Mouse (Mus musculus): Measurements from ENCODE around the gene Josd2.

Gene Josd2

DNA sequence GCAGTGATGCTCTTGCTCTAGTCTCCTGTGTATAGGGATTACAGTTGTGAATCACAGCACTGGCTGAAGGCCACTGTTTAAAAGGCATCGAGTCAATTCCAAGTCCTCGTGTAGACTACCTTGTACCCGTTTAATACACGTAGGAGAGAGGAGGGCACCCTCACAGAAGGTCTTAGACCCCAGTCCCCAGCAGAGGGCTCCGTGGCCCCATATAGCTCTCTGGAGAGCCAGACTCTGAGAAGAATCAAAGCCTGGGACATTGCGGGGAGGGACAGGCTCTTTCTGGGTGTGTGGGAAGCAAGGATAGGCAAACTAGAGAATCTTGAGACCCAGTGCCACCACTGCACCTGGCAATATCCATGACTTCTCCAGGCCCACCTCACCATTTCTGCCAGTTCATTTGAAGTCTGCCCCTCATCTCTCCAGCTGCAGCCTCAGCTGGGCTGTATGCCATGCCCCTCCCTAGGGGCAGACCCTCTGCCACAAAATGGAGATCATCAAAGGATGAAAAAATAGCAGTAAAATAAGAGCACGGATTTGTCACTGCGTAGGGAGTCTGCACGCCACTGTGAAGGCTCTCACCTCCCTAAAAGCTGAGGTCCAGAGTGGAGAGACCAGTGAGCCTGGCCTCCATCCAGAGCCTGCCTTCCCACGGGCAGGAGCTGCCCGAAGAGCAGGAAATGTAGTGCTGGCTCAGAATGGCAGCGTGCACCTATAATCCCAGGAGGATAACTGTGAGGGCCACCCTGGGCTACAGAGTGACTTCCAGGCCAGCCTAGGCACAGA, 21.5 kb upstream of the Josd2 start:
- no peak for DNase-seq

- DNase-seq, result no peak
Observed at GRCm38 (mm10) chr7:44453256-44453655, 14.5 kb upstream of the Josd2 start.

DNA sequence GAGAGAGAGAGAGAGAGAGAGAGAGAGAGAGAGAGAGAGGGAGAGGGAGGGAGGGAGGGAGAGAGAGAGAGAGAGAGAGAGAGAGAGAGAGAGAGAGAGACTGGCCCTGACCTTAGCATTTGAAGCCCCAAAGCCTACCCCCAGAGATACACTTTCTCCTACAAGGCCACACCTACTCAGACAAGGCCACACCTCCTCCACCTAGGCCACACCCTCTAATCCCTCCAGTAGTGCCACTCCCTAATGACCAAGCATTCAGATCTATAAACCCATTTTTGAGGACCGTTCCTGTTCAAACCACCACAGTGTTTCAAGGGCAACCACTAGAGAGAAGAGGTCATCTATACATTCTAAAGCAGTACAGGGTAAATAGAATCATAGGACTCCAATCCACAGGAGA, 11.5 kb upstream of the Josd2 start:
- DNase-seq, result no peak

GRCm38 (mm10) chr7:44460067-44460466, 7.7 kb upstream of the Josd2 start:
- DNase-seq, result no peak

DNA sequence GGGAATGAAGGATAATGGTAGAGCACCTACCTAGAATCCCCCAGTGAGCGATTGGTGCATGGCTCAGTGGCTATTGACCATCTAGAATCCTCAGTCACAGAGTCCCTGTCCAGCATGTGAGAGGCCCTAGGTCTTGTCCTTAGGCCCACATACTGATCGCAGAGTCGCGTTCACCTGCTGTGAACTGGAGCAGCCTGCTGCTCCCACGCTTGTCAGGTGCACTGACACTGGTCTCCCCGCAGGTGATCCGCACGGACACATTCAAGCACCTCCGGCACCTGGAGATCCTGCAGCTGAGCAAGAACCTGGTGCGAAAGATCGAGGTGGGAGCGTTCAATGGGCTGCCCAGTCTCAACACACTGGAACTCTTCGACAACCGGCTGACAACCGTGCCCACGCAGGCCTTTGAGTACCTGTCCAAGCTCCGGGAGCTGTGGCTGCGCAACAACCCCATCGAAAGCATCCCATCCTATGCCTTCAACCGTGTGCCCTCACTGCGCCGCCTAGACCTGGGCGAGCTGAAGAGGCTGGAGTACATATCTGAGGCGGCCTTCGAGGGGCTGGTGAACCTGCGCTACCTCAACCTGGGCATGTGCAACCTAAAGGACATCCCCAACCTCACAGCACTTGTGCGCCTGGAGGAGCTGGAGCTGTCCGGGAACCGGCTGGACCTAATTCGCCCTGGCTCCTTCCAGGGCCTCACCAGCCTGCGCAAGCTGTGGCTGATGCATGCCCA, 6.8 kb upstream of the Josd2 start:
- no peak for DNase-seq

DNA sequence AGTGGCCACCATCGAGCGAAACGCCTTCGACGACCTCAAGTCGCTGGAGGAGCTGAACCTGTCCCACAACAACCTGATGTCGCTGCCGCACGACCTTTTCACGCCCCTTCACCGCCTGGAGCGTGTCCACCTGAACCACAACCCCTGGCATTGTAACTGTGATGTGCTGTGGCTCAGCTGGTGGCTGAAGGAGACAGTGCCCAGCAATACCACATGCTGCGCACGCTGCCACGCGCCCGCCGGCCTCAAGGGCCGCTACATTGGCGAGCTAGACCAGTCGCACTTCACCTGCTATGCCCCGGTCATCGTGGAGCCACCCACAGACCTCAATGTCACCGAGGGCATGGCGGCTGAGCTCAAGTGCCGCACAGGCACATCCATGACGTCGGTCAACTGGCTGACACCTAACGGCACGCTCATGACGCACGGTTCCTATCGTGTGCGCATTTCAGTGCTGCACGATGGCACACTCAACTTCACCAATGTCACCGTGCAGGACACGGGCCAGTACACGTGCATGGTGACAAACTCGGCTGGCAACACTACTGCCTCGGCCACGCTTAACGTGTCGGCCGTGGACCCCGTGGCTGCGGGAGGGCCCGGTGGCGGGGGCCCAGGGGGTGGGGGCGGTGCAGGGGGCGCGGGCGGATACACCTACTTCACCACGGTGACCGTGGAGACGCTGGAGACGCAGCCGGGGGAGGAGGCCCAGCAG, 6.1 kb upstream of the Josd2 start:
- no peak for DNase-seq

DNA sequence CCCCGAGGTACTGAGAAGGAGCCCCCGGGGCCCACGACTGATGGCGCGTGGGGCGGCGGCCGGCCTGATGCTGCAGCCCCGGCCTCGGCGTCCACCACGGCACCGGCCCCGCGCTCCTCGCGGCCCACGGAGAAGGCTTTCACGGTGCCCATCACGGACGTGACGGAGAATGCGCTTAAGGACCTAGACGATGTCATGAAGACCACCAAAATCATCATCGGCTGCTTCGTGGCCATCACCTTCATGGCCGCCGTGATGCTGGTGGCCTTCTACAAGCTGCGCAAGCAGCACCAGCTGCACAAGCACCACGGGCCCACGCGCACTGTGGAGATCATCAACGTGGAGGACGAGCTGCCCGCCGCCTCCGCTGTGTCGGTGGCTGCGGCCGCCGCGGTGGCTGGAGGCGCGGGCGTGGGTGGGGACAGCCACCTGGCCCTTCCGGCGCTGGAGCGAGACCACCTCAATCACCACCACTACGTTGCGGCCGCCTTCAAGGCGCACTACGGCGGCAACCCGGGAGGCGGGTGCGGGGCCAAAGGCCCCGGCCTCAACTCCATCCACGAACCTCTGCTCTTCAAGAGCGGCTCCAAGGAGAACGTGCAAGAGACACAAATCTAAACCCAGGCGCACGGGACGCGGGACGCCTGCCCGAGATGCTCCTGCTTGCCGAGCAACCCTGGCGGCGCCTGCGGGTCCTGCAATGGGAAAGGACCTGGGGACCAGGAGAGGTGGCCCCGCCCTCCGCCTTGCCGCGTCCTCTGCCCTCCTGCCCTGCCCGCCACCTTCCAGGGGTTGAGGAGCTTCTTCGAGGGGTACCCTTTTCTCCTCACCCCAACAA, 5.3 kb upstream of the Josd2 start:
- no peak for DNase-seq

DNA sequence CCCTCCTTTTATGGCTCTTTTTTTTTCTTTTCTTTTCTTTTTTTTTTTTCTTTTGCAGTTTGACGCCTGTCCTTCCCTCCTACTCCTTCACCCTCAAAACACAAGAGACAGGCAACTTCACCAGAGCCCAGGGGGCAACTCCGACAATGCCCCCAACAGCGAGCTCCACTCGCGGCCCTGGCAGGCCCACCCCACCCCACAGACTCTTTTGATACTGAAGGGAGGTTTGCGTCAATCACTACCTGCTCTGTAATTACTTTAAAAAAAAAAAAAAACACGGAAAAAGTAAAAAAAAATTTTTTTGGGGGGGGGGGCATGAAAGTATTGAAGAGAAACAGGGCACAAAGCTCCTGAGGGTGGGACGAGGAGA, 4.7 kb upstream of the Josd2 start:
- DNase-seq, result no peak

GRCm38 (mm10) chr7:44463556-44464225, 4.1 kb upstream of the Josd2 start:
- DNase-seq, result no peak

- peak; percentile 94 for DNase-seq
Observed at GRCm38 (mm10) chr7:44464511-44464910, 3.3 kb upstream of the Josd2 start.

- DNase-seq, result no peak
Observed at GRCm38 (mm10) chr7:44465111-44465510, 2.7 kb upstream of the Josd2 start, which contains the start of gene Aspdh. Gene Aspdh, plus strand, starts transcription at chr7:44465391.

GRCm38 (mm10) chr7:44466006-44466887, 1.5 kb upstream of the Josd2 start:
- DNase-seq, result no peak

GRCm38 (mm10) chr7:44466888-44467311, 880 bp upstream of the Josd2 start:
- DNase-seq, result no peak

- DNase-seq, result no peak
Observed at GRCm38 (mm10) chr7:44468644-44469285, 985 bp downstream of the Josd2 start.

DNA sequence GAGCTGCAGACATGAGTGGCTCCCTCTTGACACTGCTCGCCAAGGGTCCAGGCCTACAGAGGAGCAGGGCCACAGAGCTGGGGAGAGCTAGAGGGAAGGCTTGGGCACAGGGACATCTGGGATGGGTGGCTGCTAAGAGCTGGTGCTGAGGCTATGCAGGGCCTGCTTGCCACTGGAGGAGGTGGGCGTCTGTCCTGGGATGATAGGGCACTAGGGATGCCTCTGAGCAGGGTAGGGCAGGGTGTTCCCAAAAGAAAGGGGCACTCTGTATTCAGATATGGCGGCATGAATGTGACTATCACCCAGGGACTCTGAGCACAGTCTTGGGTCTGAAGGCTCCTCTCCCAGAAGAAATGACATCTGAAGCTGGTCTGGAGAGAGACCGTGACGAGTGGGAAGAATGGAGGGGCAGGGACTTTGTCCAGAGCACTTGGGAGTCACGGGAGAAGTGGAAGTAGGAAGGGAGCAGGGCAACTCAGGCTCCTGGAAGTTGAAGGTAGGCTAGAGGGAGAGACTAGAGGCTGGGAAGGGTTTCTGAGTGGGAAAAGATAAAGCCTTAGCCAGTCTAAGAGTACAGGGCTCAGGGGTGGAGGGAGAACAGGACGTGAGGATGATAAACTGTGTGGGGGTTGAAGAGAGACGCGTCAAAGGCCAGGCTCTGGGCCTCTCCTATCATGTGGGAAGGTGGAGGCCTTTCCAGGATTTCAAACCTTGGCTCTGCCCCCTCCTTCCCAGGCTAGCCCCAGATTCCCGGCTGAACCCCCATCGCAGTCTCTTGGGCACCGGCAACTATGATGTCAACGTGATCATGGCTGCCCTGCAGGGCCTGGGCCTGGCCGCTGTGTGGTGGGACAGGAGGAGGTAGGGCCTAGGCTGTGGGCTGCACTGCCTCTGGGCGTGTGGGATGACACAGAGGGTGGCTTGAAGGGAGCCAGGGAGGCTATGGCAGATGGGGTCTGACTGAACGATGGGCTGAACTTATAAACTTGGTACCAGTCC, 2.2 kb downstream of the Josd2 start:
- no peak for DNase-seq

GRCm38 (mm10) chr7:44470696-44471612, 3.2 kb downstream of the Josd2 start:
- DNase-seq, result no peak

GRCm38 (mm10) chr7:44471880-44472557, 4.2 kb downstream of the Josd2 start:
- DNase-seq, result no peak

DNA sequence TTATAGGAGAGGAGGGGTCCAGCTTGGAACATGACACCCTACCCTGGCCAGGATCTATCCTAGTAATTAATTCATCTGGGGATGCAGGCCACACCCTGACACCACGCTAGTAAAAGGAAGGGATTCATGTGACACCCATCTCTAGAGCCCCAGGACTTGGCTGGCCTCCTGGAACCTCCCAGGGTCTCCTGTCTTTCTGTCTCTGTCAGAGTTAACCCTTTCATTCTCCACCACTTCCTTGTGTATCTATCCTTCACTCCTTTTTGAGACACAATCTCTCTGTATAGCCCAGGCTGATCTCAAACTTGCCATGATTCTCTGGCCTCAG, 4.7 kb downstream of the Josd2 start:
- no peak for DNase-seq

All from cerebellum, adult 8-10 months (tissue).